Mouse (Mus musculus) heart, postnatal 0 days (tissue): ENCODE data around the gene Togaram2. TPM values are rescaled to one million over a fixed set of nuclear protein-coding genes. Genes with fewer than 3 reads are reported as not detected.
"Not testable (repeated sequence)": the region's sequence is repeated elsewhere in the genome, so short reads cannot be mapped to it uniquely, and the experiment has no call there.

ENCODE experiments used
- ATAC-seq: fragments of 200-750 bp; cut with Nextera tagmentation; 2 replicates; pipeline ENCODE4 v1.8.0; 2017; ENCODE audit warnings: low read depth, moderate number of reproducible peaks, moderate library complexity; ENCODE audit not compliant: insufficient read depth
- DNase-seq: peaks from one replicate; pipeline ENCODE4 v3.0.0-alpha.2; 2016; ENCODE audit warnings: low spot score
- H3K27ac ChIP-seq: fragments of 300-500 bp; sonication (generic); 2 replicates; pipeline ENCODE4 v1.5.1; 2014; ENCODE audit warnings: low read depth, mild to moderate bottlenecking
- H3K27me3 ChIP-seq: fragments of 300-500 bp; sonication (generic); 2 replicates; pipeline ENCODE4 v1.6.1; 2014; ENCODE audit warnings: low read length, mixed read lengths; ENCODE audit not compliant: control insufficient read depth, insufficient read depth
- H3K36me3 ChIP-seq: fragments of 300-500 bp; sonication (generic); replicated peaks from 2 replicates; pipeline ENCODE4 v1.6.1; 2014; ENCODE audit warnings: low read length, mixed read lengths; ENCODE audit not compliant: control insufficient read depth, insufficient read depth
- H3K4me1 ChIP-seq: fragments of 300-500 bp; sonication (generic); 2 replicates; pipeline ENCODE4 v1.6.1; 2014; ENCODE audit warnings: antibody characterized with exemption; ENCODE audit not compliant: control insufficient read depth, insufficient read depth
- H3K4me2 ChIP-seq: fragments of 300-500 bp; sonication (generic); 2 replicates; pipeline ENCODE4 v1.6.1; 2014; ENCODE audit warnings: low read depth, mild to moderate bottlenecking, low read length, moderate library complexity
- H3K4me3 ChIP-seq: fragments of 300-500 bp; sonication (generic); 2 replicates; pipeline ENCODE4 v1.5.1; 2014; ENCODE audit warnings: low read depth, low read length
- H3K9ac ChIP-seq: fragments of 300-500 bp; sonication (generic); replicated peaks from 2 replicates; pipeline ENCODE4 v1.6.1; 2014; ENCODE audit warnings: low read depth, low read length, mixed read lengths
- H3K9me3 ChIP-seq: fragments of 300-500 bp; sonication (generic); replicated peaks from 2 replicates; pipeline ENCODE4 v1.6.1; 2016; ENCODE audit warnings: low read length; ENCODE audit not compliant: control insufficient read depth
- CTCF ChIP-seq: IDR thresholded peaks from 2 replicates; pipeline ENCODE4 v1.5.1; 2016; ENCODE audit warnings: antibody characterized with exemption, control low read depth, low read depth
- EP300 ChIP-seq: IDR thresholded peaks from 2 replicates; pipeline ENCODE4 v1.6.1; 2016; ENCODE audit warnings: antibody characterized with exemption, low read depth
- WGBS: fragments of 180-500 bp; shearing (Covaris S2); extraction: QIAGEN DNeasy Blood & Tissue Kit; methylation state at CpG from one replicate; pipeline ENCODE4 v1.1.7; 2014; 5-methylcytosine and 5-hydroxymethylcytosine counted together
- polyA plus RNA-seq: library from polyadenylated mRNA; unstranded; fragments of >200 nt; fragmentation: Nextera tagmentation; extraction: Ambion mirVana; gene quantifications from 2 replicates; pipeline ENCODE4 v1.2.1, GENCODE M21; 2015
- total RNA-seq: library from RNA; depleted of rRNA; stranded (reverse); fragments of >200 nt; gene quantifications from 2 replicates; pipeline ENCODE4 v1.2.3, GENCODE M21; 2014; ENCODE audit warnings: low replicate concordance

The Togaram2 gene
- total and polyA plus RNA-seq, 2 experiments from 2014 or later, result 0.46 to 1.1 TPM

- no peak overlapping the region for H3K9ac ChIP-seq
- no peaks in the 10 kb centered on the region for H3K4me1 ChIP-seq
- ATAC-seq, result no peak
- no peak overlapping the region for H3K27ac ChIP-seq
- no peak overlapping the region for H3K4me3 ChIP-seq
- TF ChIP-seq EP300 (no peak), CTCF (no peak)
- H3K4me2 ChIP-seq, result no peak overlapping the region
- WGBS, result 67% methylated on average over 7 of the region's 7 CpGs
- no peak for DNase-seq
- H3K36me3 ChIP-seq, result no peaks in the 10 kb centered on the region
- H3K27me3 ChIP-seq, result no peaks in the 10 kb centered on the region
- 0 out of 2 replicates have a peak, but pooled peaks cover 7% of the 10 kb centered on the region for H3K9me3 ChIP-seq
Observed at GRCm38 (mm10) chr17:71760536-71760935, 87.5 kb downstream of the Togaram2 start.

- H3K4me2 ChIP-seq, ATAC-seq, H3K36me3 ChIP-seq, H3K9me3 ChIP-seq, H3K27ac ChIP-seq, DNase-seq, H3K4me1 ChIP-seq, H3K27me3 ChIP-seq, H3K9ac ChIP-seq, H3K4me3 ChIP-seq: not testable (repeated sequence)
- 80% methylated on average over 1 of the region's 1 CpGs for WGBS
Observed at GRCm38 (mm10) chr17:71768173-71768572, 95.1 kb downstream of the Togaram2 start, which contains the start of gene Clip4. Clip4 (plus strand) TSS chr17:71768473.

DNA sequence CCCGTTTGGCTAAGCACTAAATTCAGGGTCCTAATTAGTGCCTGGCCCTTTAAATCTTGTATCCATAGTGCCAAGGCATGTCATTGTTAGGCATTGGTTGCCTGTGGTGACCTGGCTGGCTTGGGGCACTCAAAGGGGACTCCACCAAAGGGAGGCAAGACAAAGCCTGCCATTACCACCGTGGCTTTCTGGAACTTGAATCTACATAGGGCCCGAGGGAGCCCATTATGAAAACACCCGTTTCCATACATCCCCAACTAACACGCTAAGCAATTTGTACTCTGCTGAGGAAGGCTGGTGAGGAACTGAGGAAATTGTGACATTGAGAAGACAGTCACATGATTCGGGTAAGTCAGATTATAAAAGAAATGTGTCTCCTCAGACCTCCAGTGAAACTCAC is 96.5 kb downstream of the Togaram2 start:
- 54% methylated on average over 6 of the region's 6 CpGs for WGBS
- Histone ChIP-seq H3K9ac (no peak overlapping the region), H3K9me3 (0 out of 2 replicates have a peak, but pooled peaks cover under 1% of the 10 kb centered on the region), H3K4me2 (no peak overlapping the region), H3K4me1 (no peaks in the 10 kb centered on the region; the same call in 1 of the 2 replicates), H3K27ac (no peak overlapping the region), H3K4me3 (no peak overlapping the region), H3K36me3 (no peaks in the 10 kb centered on the region), H3K27me3 (no peaks in the 10 kb centered on the region)
- ATAC-seq, result no peak
- DNase-seq, result no peak
- no peak for TF ChIP-seq EP300
- TF ChIP-seq CTCF, result no peak

DNA sequence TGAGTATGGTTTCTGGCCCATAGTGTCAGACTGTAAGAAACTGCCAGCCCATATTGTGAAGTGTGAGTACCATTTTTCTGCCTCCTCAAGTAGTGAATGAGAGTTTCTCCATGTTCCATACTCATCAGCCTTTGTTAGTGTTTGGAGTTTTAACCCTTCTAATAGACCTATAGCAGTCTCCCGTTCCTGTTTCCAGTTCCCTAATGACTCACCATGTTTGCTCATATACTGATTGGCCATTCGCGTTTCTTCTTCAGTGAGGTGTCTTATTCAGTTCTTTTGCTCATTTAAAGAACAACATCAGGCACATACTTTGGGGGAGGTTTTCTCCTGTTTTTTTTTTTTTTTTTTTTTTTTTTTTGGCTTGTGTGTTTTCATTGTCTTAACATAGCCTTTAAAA is 97.6 kb downstream of the Togaram2 start:
- DNase-seq (no peak), ATAC-seq (no peak)
- Histone ChIP-seq H3K27me3 (no peaks in the 10 kb centered on the region), H3K36me3 (no peaks in the 10 kb centered on the region), H3K9ac (no peak overlapping the region), H3K9me3 (no peaks in the 10 kb centered on the region), H3K4me1 (no peaks in the 10 kb centered on the region; the same call in 1 of the 2 replicates), H3K27ac (no peak overlapping the region), H3K4me3 (no peak overlapping the region), H3K4me2 (no peak overlapping the region)
- WGBS, result 93% methylated on average over 3 of the region's 3 CpGs
- TF ChIP-seq CTCF (no peak), EP300 (no peak)

DNA sequence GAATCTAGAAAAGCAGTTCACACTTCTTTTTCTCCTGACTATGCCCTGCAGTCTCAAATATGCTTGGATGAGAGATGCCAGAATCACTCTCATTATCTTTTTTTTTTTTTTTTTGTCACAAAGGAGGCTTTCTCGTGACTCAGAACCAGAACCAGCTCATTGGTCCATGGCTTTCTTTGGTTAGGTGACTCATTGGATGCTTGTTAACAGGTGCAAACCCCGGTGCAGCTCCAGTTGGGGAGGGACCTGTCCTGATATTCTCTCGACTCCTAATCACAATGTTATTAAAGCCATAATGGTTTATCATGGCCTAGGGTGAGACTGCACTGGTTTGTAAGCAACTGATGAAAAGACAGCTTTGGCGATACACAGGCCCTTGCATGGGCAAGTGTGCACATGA is 101.1 kb downstream of the Togaram2 start:
- H3K9ac ChIP-seq, result no peak overlapping the region
- ATAC-seq (no peak), DNase-seq (no peak)
- no peak overlapping the region for H3K4me3 ChIP-seq
- no peaks in the 10 kb centered on the region; the same call in 1 of the 2 replicates for H3K4me1 ChIP-seq
- H3K9me3 ChIP-seq, result 0 out of 2 replicates have a peak, but pooled peaks cover 5% of the 10 kb centered on the region
- H3K27ac ChIP-seq, result no peak overlapping the region
- 67% methylated on average over 4 of the region's 4 CpGs for WGBS
- H3K4me2 ChIP-seq, result no peak overlapping the region
- H3K27me3 ChIP-seq, result no peaks in the 10 kb centered on the region
- TF ChIP-seq EP300, result no peak
- TF ChIP-seq CTCF, result no peak
- H3K36me3 ChIP-seq, result no peaks in the 10 kb centered on the region

GRCm38 (mm10) chr17:71775279-71775678 is 102.2 kb downstream of the Togaram2 start:
- 84% methylated on average over 4 of the region's 4 CpGs for WGBS
- no peak overlapping the region for H3K4me2 ChIP-seq
- no peak overlapping the region for H3K9ac ChIP-seq
- 0 out of 2 replicates have a peak, but pooled peaks cover 5% of the 10 kb centered on the region for H3K9me3 ChIP-seq
- no peaks in the 10 kb centered on the region for H3K27me3 ChIP-seq
- no peak for ATAC-seq
- no peak overlapping the region for H3K4me3 ChIP-seq
- no peaks in the 10 kb centered on the region for H3K36me3 ChIP-seq
- no peak overlapping the region for H3K27ac ChIP-seq
- DNase-seq, result no peak
- TF ChIP-seq CTCF, result no peak
- TF ChIP-seq EP300, result no peak
- H3K4me1 ChIP-seq, result no peaks in the 10 kb centered on the region
